Mouse (Mus musculus) neural tube, embryonic 12.5 days (tissue): ENCODE results near the gene Abcb11. TPM values are rescaled to one million over a fixed set of nuclear protein-coding genes. Genes with fewer than 3 reads are reported as not detected.
"Not testable (repeated sequence)": the region's sequence is repeated elsewhere in the genome, so short reads cannot be mapped to it uniquely, and the experiment has no call there.

ENCODE experiments used
- ATAC-seq: fragments of 200-750 bp; cut with Nextera tagmentation; 2 replicates; pipeline ENCODE4 v1.8.0; 2017; ENCODE audit warnings: low read depth, mild to moderate bottlenecking, moderate TSS enrichment, moderate library complexity; ENCODE audit not compliant: low FRiP score
- H3K27ac ChIP-seq: fragments of 300-500 bp; sonication (generic); 2 replicates; pipeline ENCODE4 v1.5.1; 2016
- H3K27me3 ChIP-seq: fragments of 300-500 bp; sonication (generic); replicated peaks from 2 replicates; pipeline ENCODE4 v1.6.1; 2016; ENCODE audit warnings: mild to moderate bottlenecking
- H3K36me3 ChIP-seq: fragments of 300-500 bp; sonication (generic); 2 replicates; pipeline ENCODE4 v1.6.1; 2016; ENCODE audit warnings: mild to moderate bottlenecking
- H3K4me1 ChIP-seq: fragments of 300-500 bp; sonication (generic); 2 replicates; pipeline ENCODE4 v1.6.1; 2016
- H3K4me2 ChIP-seq: fragments of 300-500 bp; sonication (generic); replicated peaks from 2 replicates; pipeline ENCODE4 v1.6.1; 2016; ENCODE audit warnings: mild to moderate bottlenecking
- H3K4me3 ChIP-seq: fragments of 300-500 bp; sonication (generic); 2 replicates; pipeline ENCODE4 v1.5.1; 2016
- H3K9ac ChIP-seq: fragments of 300-500 bp; sonication (generic); 2 replicates; pipeline ENCODE4 v1.6.1; 2016; ENCODE audit warnings: mild to moderate bottlenecking
- H3K9me3 ChIP-seq: fragments of 300-500 bp; sonication (generic); 2 replicates; pipeline ENCODE4 v1.6.1; 2016; ENCODE audit warnings: mild to moderate bottlenecking
- WGBS: fragments of 180-500 bp; shearing (Covaris S2); methylation state at CpG from one replicate; pipeline ENCODE4 v1.1.7; 2016; 5-methylcytosine and 5-hydroxymethylcytosine counted together
- polyA plus RNA-seq: library from polyadenylated mRNA; unstranded; fragments of >200 nt; fragmentation: Nextera tagmentation; extraction: Ambion mirVana; gene quantifications from 2 replicates; pipeline ENCODE4 v1.2.1, GENCODE M21; 2016

Abcb11 gene
- polyA plus RNA-seq, 1 experiment from 2014 or later = not detected

- Histone ChIP-seq H3K4me1 (no peaks in the 10 kb centered on the region), H3K4me2 (no peak overlapping the region), H3K27ac (no peak overlapping the region), H3K9me3 (no peaks in the 10 kb centered on the region), H3K4me3 (no peak overlapping the region), H3K27me3 (no peaks in the 10 kb centered on the region), H3K36me3 (no peaks in the 10 kb centered on the region), H3K9ac (no peak overlapping the region)
- WGBS = 84% methylated on average over 5 of the region's 5 CpGs
- ATAC-seq = no peak
These were observed 13.8 kb downstream of the Abcb11 start for GRCm38 (mm10) chr2:69328509-69329163.

- no peaks in the 10 kb centered on the region for H3K27me3 ChIP-seq
- 88% methylated on average over 5 of the region's 5 CpGs for WGBS
- no peak overlapping the region for H3K27ac ChIP-seq
- no peak for ATAC-seq
- H3K4me2 ChIP-seq = no peak overlapping the region
- H3K9me3 ChIP-seq = no peaks in the 10 kb centered on the region
- H3K36me3 ChIP-seq = no peaks in the 10 kb centered on the region
- no peak overlapping the region for H3K4me3 ChIP-seq
- no peak overlapping the region for H3K9ac ChIP-seq
- no peaks in the 10 kb centered on the region for H3K4me1 ChIP-seq
These were observed 17.3 kb downstream of the Abcb11 start for GRCm38 (mm10) chr2:69324881-69325660.

GRCm38 (mm10) chr2:69323018-69323417 lies 19.4 kb downstream of the Abcb11 start:
- no peak overlapping the region for H3K9ac ChIP-seq
- no peaks in the 10 kb centered on the region for H3K36me3 ChIP-seq
- H3K4me3 ChIP-seq = no peak overlapping the region
- 86% methylated on average over 4 of the region's 4 CpGs for WGBS
- H3K4me2 ChIP-seq = no peak overlapping the region
- H3K27ac ChIP-seq = no peak overlapping the region
- no peaks in the 10 kb centered on the region for H3K27me3 ChIP-seq
- no peaks in the 10 kb centered on the region for H3K9me3 ChIP-seq
- ATAC-seq = no peak
- H3K4me1 ChIP-seq = no peaks in the 10 kb centered on the region

GRCm38 (mm10) chr2:69321457-69321856 lies 21.0 kb downstream of the Abcb11 start:
- Histone ChIP-seq H3K27me3 (no peaks in the 10 kb centered on the region), H3K9me3 (no peaks in the 10 kb centered on the region), H3K36me3 (no peaks in the 10 kb centered on the region), H3K9ac (no peak overlapping the region), H3K27ac (no peak overlapping the region), H3K4me2 (no peak overlapping the region), H3K4me3 (no peak overlapping the region), H3K4me1 (no peaks in the 10 kb centered on the region)
- ATAC-seq = no peak
- 82% methylated on average over 5 of the region's 5 CpGs for WGBS

- H3K27me3 ChIP-seq = no peaks in the 10 kb centered on the region
- H3K9me3 ChIP-seq = no peaks in the 10 kb centered on the region
- H3K4me3 ChIP-seq = no peak overlapping the region
- WGBS = 93% methylated on average over 4 of the region's 4 CpGs
- H3K36me3 ChIP-seq = no peaks in the 10 kb centered on the region
- no peaks in the 10 kb centered on the region for H3K4me1 ChIP-seq
- ATAC-seq = no peak
- H3K4me2 ChIP-seq = no peak overlapping the region
- no peak overlapping the region for H3K9ac ChIP-seq
- H3K27ac ChIP-seq = no peak overlapping the region
These were observed 31.1 kb downstream of the Abcb11 start for GRCm38 (mm10) chr2:69311337-69311736.

GRCm38 (mm10) chr2:69308136-69308535 lies 34.3 kb downstream of the Abcb11 start:
- Histone ChIP-seq H3K4me3 (no peak overlapping the region), H3K36me3 (no peaks in the 10 kb centered on the region), H3K4me2 (no peak overlapping the region), H3K27me3 (no peaks in the 10 kb centered on the region), H3K9ac (no peak overlapping the region), H3K4me1 (no peaks in the 10 kb centered on the region), H3K27ac (no peak overlapping the region), H3K9me3 (no peaks in the 10 kb centered on the region)
- ATAC-seq = no peak
- 68% methylated on average over 6 of the region's 6 CpGs for WGBS

- H3K27me3 ChIP-seq, H3K27ac ChIP-seq, H3K9me3 ChIP-seq, H3K4me1 ChIP-seq, ATAC-seq, H3K4me3 ChIP-seq, H3K36me3 ChIP-seq, H3K9ac ChIP-seq, H3K4me2 ChIP-seq: not testable (repeated sequence)
- 89% methylated on average over 6 of the region's 6 CpGs for WGBS
These were observed 41.8 kb downstream of the Abcb11 start for GRCm38 (mm10) chr2:69300568-69300967.

GRCm38 (mm10) chr2:69294508-69294907 lies 47.9 kb downstream of the Abcb11 start:
- ATAC-seq = no peak
- no peak overlapping the region for H3K4me2 ChIP-seq
- no peaks in the 10 kb centered on the region for H3K9me3 ChIP-seq

GRCm38 (mm10) chr2:69288989-69289388 lies 53.4 kb downstream of the Abcb11 start:
- H3K27ac ChIP-seq = no peak overlapping the region
- no peaks in the 10 kb centered on the region for H3K9me3 ChIP-seq
- H3K36me3 ChIP-seq = no peaks in the 10 kb centered on the region
- no peaks in the 10 kb centered on the region for H3K27me3 ChIP-seq
- no peaks in the 10 kb centered on the region for H3K4me1 ChIP-seq
- no peak for ATAC-seq
- no peak overlapping the region for H3K9ac ChIP-seq
- 76% methylated on average over 5 of the region's 5 CpGs for WGBS
- no peak overlapping the region for H3K4me2 ChIP-seq
- H3K4me3 ChIP-seq = no peak overlapping the region

More at GRCm38 (mm10) chr2:69294508-69294907, 47.9 kb downstream of the Abcb11 start:
- H3K4me3 ChIP-seq = no peak overlapping the region
- H3K36me3 ChIP-seq = no peaks in the 10 kb centered on the region
- no peaks in the 10 kb centered on the region for H3K4me1 ChIP-seq
- H3K27ac ChIP-seq = no peak overlapping the region
- no peaks in the 10 kb centered on the region for H3K27me3 ChIP-seq
- H3K9ac ChIP-seq = no peak overlapping the region

- WGBS = 11% methylated on average over 1 of the region's 1 CpGs
- H3K36me3 ChIP-seq = no peaks in the 10 kb centered on the region
- no peak overlapping the region for H3K27ac ChIP-seq
- no peaks in the 10 kb centered on the region for H3K9me3 ChIP-seq
- H3K4me3 ChIP-seq = no peak overlapping the region
- no peak overlapping the region for H3K4me2 ChIP-seq
- H3K4me1 ChIP-seq = no peaks in the 10 kb centered on the region
- peak; percentile 66; the same call in 1 of the 2 replicates for ATAC-seq
- H3K9ac ChIP-seq = no peak overlapping the region
- H3K27me3 ChIP-seq = no peaks in the 10 kb centered on the region
These were observed 66.5 kb downstream of the Abcb11 start for GRCm38 (mm10) chr2:69275875-69276274.

GRCm38 (mm10) chr2:69264069-69264618 lies 78.3 kb downstream of the Abcb11 start:
- H3K27me3 ChIP-seq = no peaks in the 10 kb centered on the region
- no peak overlapping the region for H3K4me3 ChIP-seq
- H3K4me1 ChIP-seq = no peaks in the 10 kb centered on the region
- H3K36me3 ChIP-seq = no peaks in the 10 kb centered on the region
- H3K9ac ChIP-seq = no peak overlapping the region
- H3K27ac ChIP-seq = no peak overlapping the region
- ATAC-seq = no peak
- no peaks in the 10 kb centered on the region for H3K9me3 ChIP-seq
- no peak overlapping the region for H3K4me2 ChIP-seq

- Histone ChIP-seq H3K36me3 (no peaks in the 10 kb centered on the region), H3K4me3 (no peak overlapping the region), H3K27me3 (no peaks in the 10 kb centered on the region), H3K9ac (no peak overlapping the region), H3K9me3 (no peaks in the 10 kb centered on the region), H3K4me1 (no peaks in the 10 kb centered on the region), H3K4me2 (no peak overlapping the region), H3K27ac (no peak overlapping the region)
- WGBS = 69% methylated on average over 16 of the region's 16 CpGs
- no peak for ATAC-seq
These were observed 94.1 kb downstream of the Abcb11 start for GRCm38 (mm10) chr2:69248221-69248755.
